Mouse (Mus musculus): Measurements from ENCODE around the gene Morn3. TPM values are rescaled to one million over a fixed set of nuclear protein-coding genes. Genes with fewer than 3 reads are reported as not detected.

The Morn3 gene
- total RNA-seq, 2 experiments from 2014 or later = not detected

DNA sequence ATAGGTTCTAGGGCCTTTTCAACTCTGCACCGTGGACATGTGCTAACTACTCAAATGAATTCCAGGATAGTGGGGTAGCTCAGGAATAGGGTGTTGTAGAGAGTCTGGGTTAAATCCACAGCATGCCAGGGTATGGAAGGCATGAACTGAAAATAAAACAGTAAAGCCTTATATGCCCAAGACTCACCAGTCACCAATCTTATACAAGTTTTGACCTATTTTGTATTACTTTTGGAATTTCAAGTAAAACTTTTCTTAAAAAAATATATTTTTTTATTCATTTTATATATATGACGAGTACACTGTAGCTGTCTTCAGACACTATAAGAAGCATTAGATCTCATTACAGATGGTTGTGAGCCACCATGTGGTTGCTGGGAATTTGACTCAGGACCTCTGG lies 53.0 kb downstream of the Morn3 start:
- DNase-seq (ENCODE audit: low spot score) = no peak

- no peak for DNase-seq (ENCODE audit: low spot score)
Measured at GRCm38 (mm10) chr5:122991350-122992004, 55.3 kb downstream of the Morn3 start.

GRCm38 (mm10) chr5:122990411-122991160 lies 56.2 kb downstream of the Morn3 start:
- no peak for DNase-seq (ENCODE audit: low spot score)

DNA sequence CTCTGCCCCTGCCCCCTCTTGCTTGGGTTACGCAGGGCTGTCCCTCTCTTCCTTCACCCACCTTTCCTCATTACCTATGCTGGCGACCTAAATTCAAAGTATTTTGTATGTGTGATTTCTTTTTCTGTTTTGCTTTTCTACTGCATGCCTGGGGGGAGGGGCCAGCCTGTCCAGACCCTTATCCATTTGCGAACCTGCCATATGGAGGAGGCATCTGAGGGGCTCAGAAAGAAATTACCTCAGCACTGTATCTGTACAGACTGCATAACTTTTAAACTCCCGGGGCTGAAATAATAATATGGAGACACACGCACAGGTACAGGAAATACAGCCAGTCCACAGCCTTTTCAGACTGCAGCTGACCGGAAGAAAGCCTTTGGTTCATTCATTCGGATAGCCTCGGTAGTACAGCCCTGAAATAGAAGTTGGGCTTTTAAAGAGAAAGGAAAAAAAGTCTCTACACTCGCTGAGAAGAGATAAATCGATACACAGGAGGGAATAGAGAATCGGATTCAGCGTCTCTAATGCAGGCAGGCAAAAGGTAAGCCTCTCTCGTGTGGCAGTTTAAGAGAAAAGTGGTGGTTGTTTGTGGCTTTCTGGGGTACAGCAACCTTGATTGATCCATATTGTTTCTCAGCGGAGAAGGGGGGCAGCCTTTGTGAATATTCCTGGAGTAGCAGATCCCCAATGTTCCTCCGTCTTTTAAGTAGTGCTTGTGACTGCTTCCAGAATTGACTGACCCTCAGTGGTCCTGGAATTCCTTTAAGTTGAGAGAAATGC lies 57.1 kb downstream of the Morn3 start, which contains the start of gene Kdm2b:
Gene Kdm2b (minus strand): TSS at position 273 of the 780 bp plus-strand sequence.
- DNase-seq (ENCODE audit: low spot score) = no peak

DNA sequence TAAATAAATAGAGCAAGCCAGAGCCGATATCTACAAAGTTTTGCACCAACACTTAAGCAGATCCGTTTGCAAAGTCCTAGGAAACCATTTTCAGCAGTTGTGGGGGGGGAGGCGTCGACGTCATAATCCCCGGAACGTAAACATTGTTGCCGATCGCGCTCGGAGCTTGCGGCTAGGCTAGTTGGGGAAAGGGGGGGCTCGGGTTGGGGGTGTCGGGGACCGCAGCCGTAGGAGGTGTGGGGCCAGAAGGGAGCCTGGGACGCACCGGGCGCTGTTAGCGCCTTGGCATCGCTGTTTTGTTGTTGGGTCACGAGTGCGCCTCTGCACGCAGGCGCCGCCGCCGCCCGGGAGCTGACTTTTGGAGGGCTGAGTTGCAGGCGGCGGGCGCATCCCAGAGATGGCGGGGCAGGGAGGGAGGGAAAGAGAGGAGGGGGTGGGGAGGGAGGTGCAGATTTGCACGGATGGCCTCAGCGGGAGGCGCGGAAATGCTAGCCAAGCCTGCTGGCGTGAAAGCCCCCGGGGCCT lies 57.8 kb downstream of the Morn3 start:
- DNase-seq (ENCODE audit: low spot score) = peak; percentile 74

DNA sequence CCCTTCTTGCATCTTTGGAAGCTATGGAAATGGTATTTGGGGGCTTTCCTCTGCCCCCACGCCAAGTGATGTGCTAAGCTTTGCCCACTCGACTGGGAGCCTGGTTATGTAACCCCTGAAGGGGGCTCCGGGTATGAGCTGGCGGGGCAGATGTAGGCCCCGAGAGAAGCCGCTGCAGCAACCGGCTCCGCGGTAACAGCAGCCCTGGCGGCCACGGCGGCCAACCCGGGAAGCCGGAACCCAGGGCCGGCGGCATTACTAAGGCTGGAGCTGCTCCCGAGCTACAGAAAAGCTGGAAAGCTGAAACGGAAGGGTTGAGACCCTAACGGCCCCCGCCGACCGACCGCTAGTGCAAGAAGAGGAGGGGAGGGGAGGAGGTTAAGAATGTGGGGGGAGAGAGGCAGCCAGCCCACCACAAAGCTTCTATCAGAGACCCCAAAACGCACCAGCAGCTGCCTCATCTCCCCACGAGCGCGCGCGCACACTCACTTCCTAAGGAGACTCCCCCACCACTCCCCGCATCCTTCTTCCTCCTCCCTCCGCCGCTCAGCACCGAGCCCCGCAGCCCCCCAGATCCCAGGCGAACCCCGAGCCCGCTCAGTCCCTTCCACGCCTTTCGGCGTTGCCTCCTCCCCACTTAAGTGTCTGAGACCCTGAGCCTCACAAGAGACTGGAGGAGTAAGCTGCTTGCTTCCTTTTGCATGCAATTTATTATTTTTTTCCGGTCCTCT lies 58.6 kb downstream of the Morn3 start:
- no peak for DNase-seq (ENCODE audit: low spot score)

- DNase-seq (ENCODE audit: low spot score) = peak; percentile 46
Measured at GRCm38 (mm10) chr5:122987211-122988020, 59.4 kb downstream of the Morn3 start.

DNA sequence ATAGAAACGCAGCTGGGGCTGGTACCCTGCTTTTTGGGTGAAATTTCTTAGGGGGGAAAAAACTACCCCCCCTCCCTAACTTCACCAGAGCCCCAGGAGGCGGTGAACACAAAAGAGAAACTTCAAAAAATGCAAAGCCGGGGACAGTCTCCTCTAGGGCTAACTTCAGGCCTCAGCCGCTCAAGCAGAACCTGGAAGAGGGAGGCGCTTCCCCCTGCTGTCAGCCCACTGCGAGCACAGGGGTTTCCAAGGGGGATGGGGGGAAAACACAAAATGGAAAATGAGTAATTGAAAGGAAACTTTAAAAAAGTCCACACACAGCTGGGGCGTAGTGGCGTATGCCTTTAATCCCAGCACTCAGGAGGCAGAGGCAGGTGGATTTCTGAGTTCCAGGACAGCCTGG lies 60.7 kb downstream of the Morn3 start:
- DNase-seq (ENCODE audit: low spot score) = no peak

Other genes starting within 250 kb of the Morn3 start
- gene Anapc5, start 225.7 kb downstream of the Morn3 start, total RNA-seq (2021) = 100 to 1,000 TPM; 466 to 498 TPM
- gene Rnf34, start 197.0 kb downstream of the Morn3 start, total RNA-seq (2021) = 10 to 100 TPM; 17.6 to 20.7 TPM
- gene Kdm2b, start 57.2 kb downstream of the Morn3 start, total RNA-seq (2021) = 10 to 100 TPM; 13.1 to 17.1 TPM
- gene Orai1, start 31.9 kb downstream of the Morn3 start, total RNA-seq (2021) = 10 to 100 TPM; 31.9 to 33.4 TPM
- 10 to 100 TPM; 16.8 to 19.6 TPM for gene Tmem120b, start 21.4 kb upstream of the Morn3 start, total RNA-seq (2021)
- gene Rhof, start 85.7 kb upstream of the Morn3 start, total RNA-seq (2021) = under 1 TPM; 0.09 to 0.24 TPM
- 1 to 10 TPM; 9.0 to 9.8 TPM for gene Setd1b, start 95.2 kb upstream of the Morn3 start, total RNA-seq (2021)
- 10 to 100 TPM; 12.0 to 15.0 TPM for gene Psmd9, start 122.4 kb upstream of the Morn3 start, total RNA-seq (2021)
- under 1 TPM; 0.21 to 0.69 TPM for gene Hpd, start 135.7 kb upstream of the Morn3 start, total RNA-seq (2021)
- 1 to 10 TPM in 1 of 2 experiments, under 1 TPM in 1; 0.76 to 1.2 TPM for gene Wdr66, start 205.1 kb upstream of the Morn3 start, total RNA-seq (2021)

Data from gastrocnemius, adult 18-20 months (tissue).